Mouse (Mus musculus): ENCODE results near the gene Zfp366. TPM values are rescaled to one million over a fixed set of nuclear protein-coding genes. Genes with fewer than 3 reads are reported as not detected.

Gene Zfp366
- 0.11 and 0.25 TPM in 2 replicates for polyA plus RNA-seq (2014; fragmentation: Nextera tagmentation; extraction: Ambion mirVana)

- no peak within 1 kb of the TSS for H3K4me3 ChIP-seq (ENCODE audit: low read depth, low read length)
These were observed at the start of gene Zfp366 for GRCm38 (mm10) chr13:99184155-99184886. Gene Zfp366, plus strand, starts transcription at chr13:99184823.

GRCm38 (mm10) chr13:99138351-99139255 is 46.0 kb upstream of the Zfp366 start:
- Histone ChIP-seq H3K4me2 (no peak overlapping the region), H3K27ac (ENCODE audit: low read depth, low read length) (no peak overlapping the region), H3K4me1 (ENCODE audit: control insufficient read depth, insufficient read depth, low read length) (no peaks in the 10 kb centered on the region), H3K9ac (ENCODE audit: low read depth, low read length) (no peak overlapping the region), H3K36me3 (ENCODE audit: control insufficient read depth, insufficient read depth, low read length) (no peaks in the 10 kb centered on the region), H3K9me3 (replicated peaks; ENCODE audit: control insufficient read depth, low read length) (no peaks in the 10 kb centered on the region), H3K27me3 (ENCODE audit: control insufficient read depth, insufficient read depth, low read length) (peaks cover 4% of the 10 kb centered on the region; the same call in 1 of the 2 replicates), H3K4me3 (ENCODE audit: low read depth, low read length) (no peak overlapping the region)
- no peak for ATAC-seq (replicated peaks; ENCODE audit: insufficient number of reproducible peaks, low FRiP score, low TSS enrichment)
- 87% methylated on average over 12 of the region's 12 CpGs for WGBS (ENCODE audit: insufficient replicate concordance)

More at GRCm38 (mm10) chr13:99184155-99184886, at the start of gene Zfp366:
- no peak within 1 kb of the TSS; the same call in 1 of the 2 replicates for H3K27ac ChIP-seq (ENCODE audit: low read depth, low read length)
- no peaks in the 10 kb centered on the region for H3K27me3 ChIP-seq (ENCODE audit: control insufficient read depth, insufficient read depth, low read length)
- WGBS (ENCODE audit: insufficient replicate concordance), result 50% methylated on average over 11 of the region's 11 CpGs
- ATAC-seq (replicated peaks; ENCODE audit: insufficient number of reproducible peaks, low FRiP score, low TSS enrichment), result no peak
- H3K4me2 ChIP-seq, result no peak within 1 kb of the TSS
- no peaks in the 10 kb centered on the region for H3K9me3 ChIP-seq (replicated peaks; ENCODE audit: control insufficient read depth, low read length)
- no peak within 1 kb of the TSS for H3K9ac ChIP-seq (ENCODE audit: low read depth, low read length)
- no peaks in the 10 kb centered on the region for H3K36me3 ChIP-seq (ENCODE audit: control insufficient read depth, insufficient read depth, low read length)
- peaks cover 16% of the 10 kb centered on the region; the same call in 1 of the 2 replicates for H3K4me1 ChIP-seq (ENCODE audit: control insufficient read depth, insufficient read depth, low read length)

GRCm38 (mm10) chr13:99146355-99146871 is 38.2 kb upstream of the Zfp366 start:
- no peaks in the 10 kb centered on the region for H3K4me1 ChIP-seq (ENCODE audit: control insufficient read depth, insufficient read depth, low read length)
- no peaks in the 10 kb centered on the region for H3K9me3 ChIP-seq (replicated peaks; ENCODE audit: control insufficient read depth, low read length)
- ATAC-seq (replicated peaks; ENCODE audit: insufficient number of reproducible peaks, low FRiP score, low TSS enrichment), result no peak
- no peak overlapping the region for H3K4me2 ChIP-seq
- 71% methylated on average over 13 of the region's 13 CpGs for WGBS (ENCODE audit: insufficient replicate concordance)
- H3K27me3 ChIP-seq (ENCODE audit: control insufficient read depth, insufficient read depth, low read length), result peaks cover 4% of the 10 kb centered on the region; the same call in 1 of the 2 replicates
- H3K4me3 ChIP-seq (ENCODE audit: low read depth, low read length), result no peak overlapping the region
- no peaks in the 10 kb centered on the region for H3K36me3 ChIP-seq (ENCODE audit: control insufficient read depth, insufficient read depth, low read length)
- H3K27ac ChIP-seq (ENCODE audit: low read depth, low read length), result no peak overlapping the region
- H3K9ac ChIP-seq (ENCODE audit: low read depth, low read length), result no peak overlapping the region

- H3K4me1 ChIP-seq (ENCODE audit: control insufficient read depth, insufficient read depth, low read length), result no peaks in the 10 kb centered on the region
- H3K4me2 ChIP-seq, result no peak overlapping the region
- H3K36me3 ChIP-seq (ENCODE audit: control insufficient read depth, insufficient read depth, low read length), result no peaks in the 10 kb centered on the region
- 60% methylated on average over 6 of the region's 6 CpGs for WGBS (ENCODE audit: insufficient replicate concordance)
- H3K9me3 ChIP-seq (replicated peaks; ENCODE audit: control insufficient read depth, low read length), result no peaks in the 10 kb centered on the region
- H3K4me3 ChIP-seq (ENCODE audit: low read depth, low read length), result no peak overlapping the region
- H3K27ac ChIP-seq (ENCODE audit: low read depth, low read length), result no peak overlapping the region
- H3K9ac ChIP-seq (ENCODE audit: low read depth, low read length), result no peak overlapping the region
- H3K27me3 ChIP-seq (ENCODE audit: control insufficient read depth, insufficient read depth, low read length), result peaks cover 3% of the 10 kb centered on the region; the same call in 1 of the 2 replicates
- no peak for ATAC-seq (replicated peaks; ENCODE audit: insufficient number of reproducible peaks, low FRiP score, low TSS enrichment)
These were observed 36.9 kb upstream of the Zfp366 start for GRCm38 (mm10) chr13:99147645-99148111.

- no peak overlapping the region for H3K4me2 ChIP-seq
- H3K27me3 ChIP-seq (ENCODE audit: control insufficient read depth, insufficient read depth, low read length), result no peaks in the 10 kb centered on the region
- 63% methylated on average over 14 of the region's 14 CpGs for WGBS (ENCODE audit: insufficient replicate concordance)
- H3K9me3 ChIP-seq (replicated peaks; ENCODE audit: control insufficient read depth, low read length), result no peaks in the 10 kb centered on the region
- H3K4me3 ChIP-seq (ENCODE audit: low read depth, low read length), result no peak overlapping the region
- no peaks in the 10 kb centered on the region for H3K36me3 ChIP-seq (ENCODE audit: control insufficient read depth, insufficient read depth, low read length)
- no peak overlapping the region for H3K9ac ChIP-seq (ENCODE audit: low read depth, low read length)
- no peak for ATAC-seq (replicated peaks; ENCODE audit: insufficient number of reproducible peaks, low FRiP score, low TSS enrichment)
- H3K27ac ChIP-seq (ENCODE audit: low read depth, low read length), result no peak overlapping the region
- no peaks in the 10 kb centered on the region for H3K4me1 ChIP-seq (ENCODE audit: control insufficient read depth, insufficient read depth, low read length)
These were observed 34.9 kb upstream of the Zfp366 start for GRCm38 (mm10) chr13:99149551-99150305.

GRCm38 (mm10) chr13:99150626-99151025 is 34.0 kb upstream of the Zfp366 start:
- no peaks in the 10 kb centered on the region for H3K27me3 ChIP-seq (ENCODE audit: control insufficient read depth, insufficient read depth, low read length)
- WGBS (ENCODE audit: insufficient replicate concordance), result 85% methylated on average over 6 of the region's 6 CpGs

GRCm38 (mm10) chr13:99151121-99151520 is 33.5 kb upstream of the Zfp366 start:
- Histone ChIP-seq H3K4me2 (no peak overlapping the region), H3K9ac (ENCODE audit: low read depth, low read length) (no peak overlapping the region), H3K27ac (ENCODE audit: low read depth, low read length) (no peak overlapping the region), H3K36me3 (ENCODE audit: control insufficient read depth, insufficient read depth, low read length) (no peaks in the 10 kb centered on the region), H3K27me3 (ENCODE audit: control insufficient read depth, insufficient read depth, low read length) (no peaks in the 10 kb centered on the region), H3K4me1 (ENCODE audit: control insufficient read depth, insufficient read depth, low read length) (no peaks in the 10 kb centered on the region), H3K4me3 (ENCODE audit: low read depth, low read length) (no peak overlapping the region), H3K9me3 (replicated peaks; ENCODE audit: control insufficient read depth, low read length) (no peaks in the 10 kb centered on the region)
- no peak for ATAC-seq (replicated peaks; ENCODE audit: insufficient number of reproducible peaks, low FRiP score, low TSS enrichment)
- WGBS (ENCODE audit: insufficient replicate concordance), result 64% methylated on average over 8 of the region's 8 CpGs

More at GRCm38 (mm10) chr13:99150626-99151025, 34.0 kb upstream of the Zfp366 start:
- no peaks in the 10 kb centered on the region for H3K4me1 ChIP-seq (ENCODE audit: control insufficient read depth, insufficient read depth, low read length)
- no peaks in the 10 kb centered on the region for H3K9me3 ChIP-seq (replicated peaks; ENCODE audit: control insufficient read depth, low read length)
- no peak overlapping the region for H3K4me3 ChIP-seq (ENCODE audit: low read depth, low read length)
- H3K36me3 ChIP-seq (ENCODE audit: control insufficient read depth, insufficient read depth, low read length), result no peaks in the 10 kb centered on the region
- no peak for ATAC-seq (replicated peaks; ENCODE audit: insufficient number of reproducible peaks, low FRiP score, low TSS enrichment)
- no peak overlapping the region for H3K27ac ChIP-seq (ENCODE audit: low read depth, low read length)
- no peak overlapping the region for H3K4me2 ChIP-seq
- no peak overlapping the region for H3K9ac ChIP-seq (ENCODE audit: low read depth, low read length)
